Comparison of ENCODE assay signal across 2 mouse cellular contexts in the genomic region with DNA sequence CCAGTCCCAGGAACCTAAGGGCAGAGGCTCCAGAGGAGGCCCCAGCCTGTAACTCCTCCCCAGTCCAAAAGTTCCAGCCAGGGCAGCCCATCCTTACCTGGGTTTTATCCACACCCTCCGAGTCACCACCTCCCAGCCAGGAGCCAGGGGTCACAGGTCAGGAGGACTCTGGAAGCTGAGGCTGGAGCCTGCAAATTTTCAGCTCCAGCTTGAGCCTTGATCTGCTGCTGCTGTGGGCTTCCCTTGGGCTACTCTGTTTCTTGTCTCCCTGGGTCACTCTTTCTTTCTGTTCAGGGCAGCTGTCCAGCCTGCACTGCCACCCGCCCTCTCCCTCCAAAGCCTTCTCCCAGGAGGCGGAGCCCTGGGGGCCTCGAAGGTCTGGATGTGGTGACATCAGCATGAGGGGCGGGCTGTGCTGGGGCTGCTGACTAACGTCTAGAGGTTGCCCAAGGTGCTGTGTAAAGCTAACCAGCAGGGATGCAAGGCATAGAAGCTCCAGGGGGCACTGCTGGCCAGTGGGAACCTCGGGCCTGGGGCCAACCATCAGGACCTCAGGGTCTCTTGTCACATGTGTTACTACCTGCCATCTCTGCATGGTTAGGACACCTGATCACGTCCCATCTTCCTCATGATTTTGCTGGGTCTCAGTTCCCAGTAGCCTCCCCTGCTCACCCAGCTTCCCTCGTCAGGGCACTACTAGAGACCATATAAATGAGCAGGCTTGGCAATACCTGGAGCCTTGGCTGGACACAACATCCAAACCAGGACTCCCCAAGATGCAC.
TF ChIP-seq lines count a peak whose summit lies in the region.

Gene Myo7a, minus strand, starts transcription at position 346 of the 782 bp plus-strand sequence.

TF ChIP-seq in CH12.LX, 34 proteins besides CTCF, POLR2A, EP300 and RAD21:
- TF ChIP-seq RCOR1 (conservative IDR thresholded peaks at IDR 0.05; ENCODE audit: low read depth, low read length) (no peak), ZC3H11A (IDR thresholded peaks at IDR 0.05; ENCODE audit: low read depth, low read length) (no peak)

TF ChIP-seq in MEL, 35 proteins besides CTCF, POLR2A, EP300 and RAD21:
- TF ChIP-seq E2F4 (IDR thresholded peaks at IDR 0.05; ENCODE audit: borderline replicate concordance, low read depth, low read length) (no peak), NRF1 (IDR thresholded peaks at IDR 0.05; ENCODE audit: insufficient read depth, low read depth, low read length, poor library complexity, severe bottlenecking) (no peak), SMC3 (IDR thresholded peaks at IDR 0.05; ENCODE audit: low read depth, low read length) (no peak), MYC (IDR thresholded peaks at IDR 0.05; ENCODE audit: low read depth, low read length) (no peak), SIN3A (IDR thresholded peaks at IDR 0.05; ENCODE audit: low read length) (no peak), MYB (IDR thresholded peaks at IDR 0.05; ENCODE audit: low read depth, low read length) (no peak), GABPA (IDR thresholded peaks at IDR 0.05; ENCODE audit: low read depth, low read length) (no peak), TBP (IDR thresholded peaks at IDR 0.05; ENCODE audit: low read depth, low read length) (no peak), TCF12 (IDR thresholded peaks at IDR 0.05; ENCODE audit: low read depth, low read length) (no peak), TAL1 (IDR thresholded peaks at IDR 0.05; ENCODE audit: low read length) (no peak), ZKSCAN1 (IDR thresholded peaks at IDR 0.05; ENCODE audit: low read depth, low read length) (no peak), MAFK (IDR thresholded peaks at IDR 0.05; ENCODE audit: borderline replicate concordance, low read depth, low read length) (no peak), ZC3H11A (IDR thresholded peaks at IDR 0.05; ENCODE audit: low read depth, low read length) (no peak), MAX (IDR thresholded peaks at IDR 0.05; ENCODE audit: low read length) (no peak), HCFC1 (IDR thresholded peaks at IDR 0.05; ENCODE audit: low read depth, low read length) (no peak), KAT2A (conservative IDR thresholded peaks at IDR 0.05; ENCODE audit: low read depth, low read length) (no peak), USF1 (IDR thresholded peaks at IDR 0.05; ENCODE audit: low read depth, low read length) (no peak), POLR2AphosphoS2 (IDR thresholded peaks at IDR 0.05; ENCODE audit: low read length) (no peak), CHD1 (IDR thresholded peaks at IDR 0.05; ENCODE audit: low read depth, low read length) (no peak)
